Mouse (Mus musculus) liver, embryonic 18 days (tissue): ENCODE results near the gene Slc9a2. TPM values are rescaled to one million over a fixed set of nuclear protein-coding genes. Genes with fewer than 3 reads are reported as not detected.

ENCODE experiments used
- polyA plus RNA-seq: library from polyadenylated mRNA; depleted of rRNA; stranded (reverse); fragments of >200 nt; gene quantifications from 2 replicates; pipeline ENCODE4 v1.2.3, GENCODE M21; 2012; rRNA removed

The Slc9a2 gene
- polyA plus RNA-seq, result 0.01 TPM in 2 replicates

DNA sequence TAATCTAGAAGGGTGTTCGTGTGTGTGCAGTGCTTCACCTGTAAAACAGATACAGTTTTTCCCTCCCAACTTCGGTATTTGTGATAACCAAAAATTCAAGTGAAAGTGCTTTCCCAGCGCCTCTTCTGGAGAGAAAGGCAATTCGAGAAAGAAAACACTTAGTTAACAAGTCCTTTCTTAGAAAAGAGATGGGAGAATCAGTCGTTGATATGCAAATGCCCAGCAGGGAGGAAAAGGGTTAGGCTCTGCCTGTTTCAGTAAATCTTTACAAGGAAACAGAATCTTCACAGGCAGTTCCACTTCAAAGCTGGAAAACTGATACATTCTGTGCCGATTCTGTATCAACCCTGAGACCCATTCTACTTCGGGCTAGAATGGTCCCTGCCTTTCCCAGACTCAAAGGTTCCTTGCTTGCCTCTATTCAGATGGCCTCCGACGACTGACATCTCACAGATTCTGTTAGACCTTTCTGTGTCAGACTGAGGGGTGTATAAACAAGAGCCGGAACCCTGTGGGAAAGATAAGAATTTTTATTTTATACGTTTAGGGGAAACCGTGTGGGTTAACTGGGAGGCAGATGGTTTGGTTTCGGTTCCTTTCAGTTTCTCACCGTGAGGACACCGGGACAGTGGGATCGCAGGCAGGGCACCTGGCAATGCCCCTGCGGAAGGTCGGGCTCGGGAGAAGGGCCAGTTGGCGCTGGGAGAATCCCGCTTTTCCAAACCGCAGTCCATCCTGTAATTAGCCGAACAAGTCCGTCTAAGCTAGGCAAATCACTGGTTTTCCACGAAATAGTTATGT lies at the start of gene Slc9a2:
Gene Slc9a2 (plus strand): TSS at position 508 of the 801 bp plus-strand sequence.

DNA sequence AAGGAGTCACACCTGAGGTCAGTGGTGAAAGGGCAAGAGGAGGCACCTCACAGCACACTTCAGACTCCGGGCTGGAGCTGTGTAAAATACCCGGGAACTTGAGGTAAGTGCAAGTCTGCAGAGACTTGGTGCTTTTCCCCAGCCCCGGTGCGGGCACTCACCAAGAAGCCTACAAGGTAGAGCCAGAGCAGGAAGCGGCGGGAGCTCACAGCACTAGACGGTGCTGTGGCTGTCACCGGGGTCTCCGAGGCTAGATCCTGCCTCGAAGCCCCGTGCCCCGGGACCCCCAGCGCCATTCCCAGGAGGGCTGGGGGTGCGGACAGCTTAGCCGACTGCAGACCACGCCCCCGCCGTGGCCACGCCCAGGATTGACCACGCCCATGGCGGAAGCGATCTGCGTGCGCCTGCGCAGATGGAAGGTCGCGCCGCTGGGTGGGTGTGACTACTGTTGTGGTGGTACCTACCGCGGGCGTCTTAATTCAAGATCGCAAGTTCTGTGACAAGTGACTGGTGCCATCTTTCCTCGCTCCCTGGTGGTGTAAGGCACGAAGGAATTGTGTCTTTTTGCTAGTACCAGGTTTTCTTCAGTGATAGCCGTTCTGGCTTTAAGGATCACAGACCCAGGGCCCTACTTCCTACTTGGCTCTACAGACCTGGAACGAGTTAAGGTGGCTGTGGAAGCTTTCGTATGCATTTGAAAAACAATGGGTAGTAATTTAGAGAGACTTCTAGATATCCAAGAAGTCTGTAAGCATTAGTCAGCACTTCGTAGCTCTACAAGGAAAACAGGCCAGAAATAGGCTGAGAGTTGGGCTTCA lies 110.2 kb downstream of the Slc9a2 start, which contains the start of gene Mfsd9:
Gene Mfsd9 (minus strand): TSS at position 364 of the 818 bp plus-strand sequence.

GRCm38 (mm10) chr1:40805351-40805750 lies 125.0 kb downstream of the Slc9a2 start, which contains the start of gene Tmem182:
Gene Tmem182, plus strand, starts transcription at chr1:40805601.

Other genes with a start within 250 kb of the Slc9a2 start
- 0.49 and 0.56 TPM in 2 replicates for gene Il18r1, start 215.0 kb upstream of the Slc9a2 start, polyA plus RNA-seq
- 2.1 and 2.6 TPM in 2 replicates for gene Il18rap, start 165.2 kb upstream of the Slc9a2 start, polyA plus RNA-seq
- not detected in 2 replicates for gene Slc9a4, start 100.5 kb upstream of the Slc9a2 start, polyA plus RNA-seq
- gene Mfsd9, start 110.1 kb downstream of the Slc9a2 start, polyA plus RNA-seq, result 0.34 and 0.43 TPM in 2 replicates
- gene Tmem182, start 125.0 kb downstream of the Slc9a2 start, polyA plus RNA-seq, result 0.01 TPM in 1 of 2 replicates, not detected in the other